Comparison of ENCODE assay signal across 22 mouse cellular contexts in the genomic region with DNA sequence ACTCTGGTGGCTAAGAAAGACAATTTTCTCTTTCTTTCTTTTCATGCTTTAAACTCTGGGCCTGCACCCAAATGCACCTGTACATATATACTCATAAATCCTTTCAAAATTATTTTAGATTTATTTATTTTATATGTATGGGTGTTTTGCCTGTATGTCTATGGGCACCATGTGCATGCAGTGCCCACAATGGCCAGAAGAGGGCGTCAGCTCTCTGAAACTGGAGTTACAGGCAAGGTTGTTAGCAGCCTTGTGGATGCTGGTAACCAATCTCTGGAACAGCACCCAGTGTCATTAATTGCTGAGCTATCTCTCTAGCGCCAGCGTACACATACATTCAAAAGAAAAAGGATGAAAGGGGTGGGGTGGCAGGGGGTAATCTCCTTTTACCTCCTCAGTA. TPM values are rescaled to one million over a fixed set of nuclear protein-coding genes. Genes with fewer than 3 reads are reported as not detected.
DNase-seq lines count a peak whose midpoint lies in the region; ATAC-seq and TF ChIP-seq lines count a peak whose summit lies in the region.
"Had no signal": no experiment of that assay in that cellular context is flagged by ENCODE, and none has a peak within 500 bp of the region (broad histone marks: within the 10 kb centered on the region; RNA-seq: fewer than 3 reads in every experiment).

No protein-coding gene starts in this region.

- H3K9ac ChIP-seq in kidney, postnatal 0 days (ENCODE audit: low read depth, low read length) = no peak overlapping the region
- H3K9ac ChIP-seq in kidney, embryonic 16.5 days (replicated peaks; ENCODE audit: low read length) = no peak overlapping the region
- H3K9ac ChIP-seq: embryonic facial prominence, embryonic 13.5 days; liver, embryonic 15.5 days; neural tube, embryonic 13.5 days had no signal

- no peaks in the 10 kb centered on the region for H3K27me3 ChIP-seq in kidney, postnatal 0 days (ENCODE audit: insufficient read depth, low read length)
- no peaks in the 10 kb centered on the region for H3K27me3 ChIP-seq in kidney, embryonic 16.5 days (ENCODE audit: insufficient read depth, low read length)
- H3K27me3 ChIP-seq: embryonic facial prominence, embryonic 13.5 days; neural tube, embryonic 13.5 days had no signal

- H3K36me3 ChIP-seq in kidney, postnatal 0 days (ENCODE audit: insufficient read depth, low read length) = no peaks in the 10 kb centered on the region
- H3K36me3 ChIP-seq in kidney, embryonic 16.5 days (ENCODE audit: insufficient read depth, low read length) = no peaks in the 10 kb centered on the region
- H3K36me3 ChIP-seq: embryonic facial prominence, embryonic 13.5 days; liver, embryonic 15.5 days; neural tube, embryonic 13.5 days had no signal

- H3K4me1 ChIP-seq in kidney, postnatal 0 days (replicated peaks; ENCODE audit: insufficient read depth, low read length) = no peaks in the 10 kb centered on the region; the same call in 1 of the 2 replicates
- H3K4me1 ChIP-seq in kidney, embryonic 16.5 days (ENCODE audit: insufficient read depth, low read length) = 0 out of 2 replicates have a peak, but pooled peaks cover 3% of the 10 kb centered on the region
- H3K4me1 ChIP-seq: liver, embryonic 15.5 days had no signal

- H3K4me3 ChIP-seq in kidney, postnatal 0 days (replicated peaks; ENCODE audit: low read depth, low read length) = no peak overlapping the region
- no peak overlapping the region for H3K4me3 ChIP-seq in kidney, embryonic 16.5 days (ENCODE audit: low read length)
- H3K4me3 ChIP-seq: embryonic facial prominence, embryonic 13.5 days; liver, embryonic 15.5 days; neural tube, embryonic 13.5 days had no signal

- ATAC-seq in kidney, postnatal 0 days (replicated peaks; ENCODE audit: low FRiP score, low read depth) = no peak
- ATAC-seq in kidney, embryonic 16.5 days (ENCODE audit: low FRiP score, low TSS enrichment) = no peak
- ATAC-seq: inflammation-experienced regulatory T-cells, adult 6 months had no signal

- 70% methylated on average over 3 of the region's 3 CpGs for WGBS in kidney, postnatal 0 days
- WGBS in kidney, embryonic 16.5 days = 68% methylated on average over 3 of the region's 3 CpGs

- H3K9me3 ChIP-seq in kidney, postnatal 0 days (replicated peaks; ENCODE audit: low read length) = no peaks in the 10 kb centered on the region; the same call in 1 of the 2 replicates
- no peaks in the 10 kb centered on the region; the same call in 1 of the 2 replicates for H3K9me3 ChIP-seq in kidney, embryonic 16.5 days (ENCODE audit: low read length)
- H3K9me3 ChIP-seq: embryonic facial prominence, embryonic 13.5 days; liver, embryonic 15.5 days; neural tube, embryonic 13.5 days had no signal

- H3K27ac ChIP-seq in kidney, postnatal 0 days = no peak overlapping the region
- no peak overlapping the region for H3K27ac ChIP-seq in kidney, embryonic 16.5 days (ENCODE audit: low read length)
- H3K27ac ChIP-seq: embryonic facial prominence, embryonic 13.5 days; liver, embryonic 15.5 days; neural tube, embryonic 13.5 days had no signal

- no peak overlapping the region for H3K4me2 ChIP-seq in kidney, postnatal 0 days (ENCODE audit: low read length)
- H3K4me2 ChIP-seq in kidney, embryonic 16.5 days (replicated peaks; ENCODE audit: low read depth, low read length) = no peak overlapping the region
- H3K4me2 ChIP-seq: embryonic facial prominence, embryonic 13.5 days; liver, embryonic 15.5 days; neural tube, embryonic 13.5 days had no signal

- TF ChIP-seq CTCF in kidney, postnatal 0 days (IDR thresholded peaks at IDR 0.05; ENCODE audit: low read depth) = peak; percentile 43

- no peak for DNase-seq in kidney, postnatal 0 days (ENCODE audit: low spot score)
- DNase-seq in thymus, postnatal 4 days = peak; percentile 60
- DNase-seq in thymus, postnatal 25 days = no peak
- DNase-seq in ZHBTc4 (ENCODE audit: low read depth, low spot score) = peak; percentile 78
- DNase-seq in testis, postnatal 14 days (ENCODE audit: low spot score) = peak; percentile 66
- DNase-seq in natural killer cell, adult 2 months (ENCODE audit: low spot score in 2 of 2) = no peak
- no peak for DNase-seq in layer of hippocampus, postnatal 10 days (ENCODE audit: low spot score in 2 of 2)
- DNase-seq: cerebellum, adult 11 months; midbrain, embryonic 14.5 days; retina, postnatal 1 day had no signal

RNA-seq across cellular contexts. Expression of a gene that starts 5.6 kb away (rescaled TPM):
- polyA plus RNA-seq in kidney, postnatal 0 days (2015; fragmentation: Nextera tagmentation; extraction: Ambion mirVana) = 7.0 and 8.0 TPM in 2 replicates
- polyA plus RNA-seq in kidney, embryonic 16.5 days (2015; fragmentation: Nextera tagmentation; extraction: Ambion mirVana) = 9.4 and 9.9 TPM in 2 replicates
- total RNA-seq in layer of hippocampus, postnatal 10 days (2021) = 1 to 10 TPM; 2.0 to 2.2 TPM

RNA-seq across cellular contexts. Expression of a gene that starts 18.3 kb away (rescaled TPM):
- 3.9 and 4.1 TPM in 2 replicates for polyA plus RNA-seq in kidney, postnatal 0 days (2015; fragmentation: Nextera tagmentation; extraction: Ambion mirVana)
- 7.0 and 7.2 TPM in 2 replicates for polyA plus RNA-seq in kidney, embryonic 16.5 days (2015; fragmentation: Nextera tagmentation; extraction: Ambion mirVana)
- total RNA-seq in layer of hippocampus, postnatal 10 days (2021) = 10 to 100 TPM; 16.2 to 19.8 TPM
- total RNA-seq: common myeloid progenitor, adult 5-6 weeks had no signal

RNA-seq across cellular contexts. Expression of a gene that starts 30.7 kb away (rescaled TPM):
- 143 and 151 TPM in 2 replicates for polyA plus RNA-seq in kidney, postnatal 0 days (2015; fragmentation: Nextera tagmentation; extraction: Ambion mirVana)
- polyA plus RNA-seq in kidney, embryonic 16.5 days (2015; fragmentation: Nextera tagmentation; extraction: Ambion mirVana) = 141 and 143 TPM in 2 replicates
- total RNA-seq in layer of hippocampus, postnatal 10 days (2021) = 10 to 100 TPM; 45.7 to 52.1 TPM

RNA-seq across cellular contexts. Expression of a gene that starts 30.8 kb away (rescaled TPM):
- 20.2 and 21.5 TPM in 2 replicates for polyA plus RNA-seq in kidney, postnatal 0 days (2015; fragmentation: Nextera tagmentation; extraction: Ambion mirVana)
- 32.8 and 34.2 TPM in 2 replicates for polyA plus RNA-seq in kidney, embryonic 16.5 days (2015; fragmentation: Nextera tagmentation; extraction: Ambion mirVana)
- total RNA-seq in layer of hippocampus, postnatal 10 days (2021) = 10 to 100 TPM; 14.1 to 17.2 TPM

RNA-seq across cellular contexts. Expression of a gene that starts 45.0 kb away (rescaled TPM):
- not detected in 2 replicates for polyA plus RNA-seq in kidney, postnatal 0 days (2015; fragmentation: Nextera tagmentation; extraction: Ambion mirVana)
- polyA plus RNA-seq in kidney, embryonic 16.5 days (2015; fragmentation: Nextera tagmentation; extraction: Ambion mirVana) = not detected in 2 replicates
- under 1 TPM; 0.46 to 0.54 TPM for total RNA-seq in layer of hippocampus, postnatal 10 days (2021)
- total RNA-seq: adrenal gland, postnatal 4 days; common myeloid progenitor, adult 5-6 weeks; ES-E14; heart, adult 8-10 months; heart, postnatal 25 days had no signal
- polyA plus RNA-seq: forebrain, embryonic 11.5 days; inflammation-experienced regulatory T-cells, adult 6 months; liver, embryonic 15.5 days; stomach, embryonic 16.5 days had no signal

Comparison
In these comparisons a context has a peak if more than half of its experiments do, and no peak if none do; other contexts are left out.
1. DNase-seq: peak in thymus, postnatal 4 days (single experiment), ZHBTc4 (single experiment) and testis, postnatal 14 days (single experiment); none in kidney, postnatal 0 days (single experiment), thymus, postnatal 25 days (single experiment), natural killer cell, adult 2 months (0 of 2) and layer of hippocampus, postnatal 10 days (0 of 2).